Mouse (Mus musculus) myocyte (in vitro differentiated cells): ENCODE measurements around the gene Large1. TPM values are rescaled to one million over a fixed set of nuclear protein-coding genes. Genes with fewer than 3 reads are reported as not detected.

Experiments
- H3K27me3 ChIP-seq: one replicate; pipeline ENCODE4 v1.6.1; 2011; ENCODE audit not compliant: control insufficient read depth, insufficient read depth, insufficient read length
- H3K36me3 ChIP-seq: one replicate; pipeline ENCODE4 v1.6.1; 2011; ENCODE audit not compliant: control insufficient read depth, insufficient read depth
- H3K4me2 ChIP-seq: one replicate; pipeline ENCODE4 v1.6.1; 2011; ENCODE audit warnings: low read depth, control low read depth
- H3K4me3 ChIP-seq: one replicate; pipeline ENCODE4 v1.5.1; 2011; ENCODE audit warnings: mild to moderate bottlenecking, control low read depth, moderate library complexity
- H3K79me2 ChIP-seq: one replicate; pipeline ENCODE4 v1.6.1; 2011; ENCODE audit not compliant: control insufficient read depth, insufficient read depth
- H3ac ChIP-seq: one replicate; pipeline ENCODE4 v1.6.1; 2011; ENCODE audit not compliant: control insufficient read depth, insufficient read length
- CEBPB ChIP-seq: IDR thresholded peaks from 2 replicates; pipeline ENCODE4 v1.6.1; 2011; ENCODE audit warnings: mild to moderate bottlenecking, moderate library complexity; ENCODE audit not compliant: poor library complexity, insufficient read depth, severe bottlenecking
- E2F4 ChIP-seq: IDR thresholded peaks from one replicate; pipeline ENCODE4 v1.6.1; 2011; ENCODE audit warnings: mild to moderate bottlenecking, control low read depth, moderate library complexity; ENCODE audit not compliant: insufficient read depth
- MAX ChIP-seq: IDR thresholded peaks from one replicate; pipeline ENCODE4 v1.6.1; 2011; ENCODE audit warnings: low read depth, mild to moderate bottlenecking, control low read depth
- MYOD1 ChIP-seq, 3 experiments: IDR thresholded peaks; one replicate each; pipeline ENCODE4 v1.6.1; 2011; ENCODE audit warnings: control low read depth in 2 of 3, low read depth in 2 of 3, mild to moderate bottlenecking in 2 of 3, moderate library complexity in 1 of 3; ENCODE audit not compliant: insufficient read length in 2 of 3, control insufficient read depth in 1 of 3
- MYOG ChIP-seq, 3 experiments: IDR thresholded peaks; one replicate each; pipeline ENCODE4 v1.6.1; 2011; ENCODE audit warnings: control low read depth in 2 of 3, low read depth in 2 of 3, mild to moderate bottlenecking in 2 of 3; ENCODE audit not compliant: insufficient read length in 2 of 3, control insufficient read depth in 1 of 3, insufficient read depth in 1 of 3
- POLR2A ChIP-seq: IDR thresholded peaks from one replicate; pipeline ENCODE4 v1.6.1; 2011; ENCODE audit warnings: low read depth, mild to moderate bottlenecking, control low read depth, moderate library complexity; ENCODE audit not compliant: insufficient read length
- POLR2AphosphoS2 ChIP-seq: IDR thresholded peaks from one replicate; pipeline ENCODE4 v1.6.1; 2011; ENCODE audit warnings: low read depth, control low read depth; ENCODE audit not compliant: insufficient read length
- REST ChIP-seq: IDR thresholded peaks from one replicate; pipeline ENCODE4 v1.6.1; 2011; ENCODE audit warnings: mild to moderate bottlenecking, control low read depth, moderate library complexity; ENCODE audit not compliant: insufficient read depth, insufficient read length
- SRF ChIP-seq: IDR thresholded peaks from one replicate; pipeline ENCODE4 v1.6.1; 2011; ENCODE audit warnings: low read depth; ENCODE audit not compliant: control insufficient read depth, insufficient read length
- TCF12 ChIP-seq: IDR thresholded peaks from one replicate; pipeline ENCODE4 v1.6.1; 2011; ENCODE audit warnings: mild to moderate bottlenecking, control low read depth; ENCODE audit not compliant: poor library complexity, insufficient read depth, severe bottlenecking
- TCF3 ChIP-seq: IDR thresholded peaks from one replicate; pipeline ENCODE4 v1.6.1; 2011; ENCODE audit warnings: low read depth, control low read depth; ENCODE audit not compliant: insufficient read length
- USF1 ChIP-seq: IDR thresholded peaks from one replicate; pipeline ENCODE4 v1.6.1; 2011; ENCODE audit warnings: low read depth, mild to moderate bottlenecking, control low read depth, moderate library complexity
- polyA plus RNA-seq: library from polyadenylated mRNA; unstranded; fragments of >200 nt; fragmentation: generic; extraction: Trizol; gene quantifications from one replicate; pipeline ENCODE4 v1.2.1, GENCODE M21; 2012; ENCODE audit warnings: missing spikeins

The Large1 gene
- polyA plus RNA-seq, 1 experiment, result 23.2 TPM

- H3K36me3 ChIP-seq, result no peaks in the 10 kb centered on the region
- H3K4me3 ChIP-seq, result no peak overlapping the region
- H3K27me3 ChIP-seq, result no peaks in the 10 kb centered on the region
- peaks cover 10% of the 10 kb centered on the region for H3K79me2 ChIP-seq
- no peak overlapping the region for H3K4me2 ChIP-seq
- no peak overlapping the region for H3ac ChIP-seq
- TF ChIP-seq USF1 (no peak), CEBPB (no peak), E2F4 (no peak), TCF12 (no peak), MYOD1 (IDR thresholded peaks at IDR 0.05; ENCODE audit: control insufficient read depth in 1 of 3, insufficient read length in 2 of 3, low read depth in 2 of 3) (no peak), MYOG (IDR thresholded peaks at IDR 0.05; ENCODE audit: control insufficient read depth in 1 of 3, insufficient read depth in 1 of 3, insufficient read length in 2 of 3, low read depth in 2 of 3) (no peak), SRF (no peak)
These were observed 126.5 kb downstream of the Large1 start for GRCm38 (mm10) chr8:73226841-73227240.

- Histone ChIP-seq H3K36me3 (no peaks in the 10 kb centered on the region), H3K79me2 (peaks cover 10% of the 10 kb centered on the region), H3K4me2 (no peak overlapping the region), H3K4me3 (no peak overlapping the region), H3ac (no peak overlapping the region), H3K27me3 (no peaks in the 10 kb centered on the region)
- TF ChIP-seq CEBPB (no peak), REST (no peak), MYOD1 (IDR thresholded peaks at IDR 0.05; ENCODE audit: control insufficient read depth in 1 of 3, insufficient read length in 2 of 3, low read depth in 2 of 3) (no peak), POLR2A (no peak), TCF12 (no peak), POLR2AphosphoS2 (no peak), MAX (no peak), MYOG (IDR thresholded peaks at IDR 0.05; ENCODE audit: control insufficient read depth in 1 of 3, insufficient read depth in 1 of 3, insufficient read length in 2 of 3, low read depth in 2 of 3) (no peak), TCF3 (no peak)
These were observed 127.7 kb downstream of the Large1 start for GRCm38 (mm10) chr8:73225654-73226053.

- Histone ChIP-seq H3K79me2 (no peaks in the 10 kb centered on the region), H3ac (no peak overlapping the region), H3K4me3 (no peak overlapping the region), H3K4me2 (no peak overlapping the region), H3K36me3 (no peaks in the 10 kb centered on the region), H3K27me3 (no peaks in the 10 kb centered on the region)
- TF ChIP-seq REST, result no peak
- no peak for TF ChIP-seq TCF12
- no peak for TF ChIP-seq POLR2AphosphoS2
- no peak for TF ChIP-seq USF1
- TF ChIP-seq SRF, result no peak
- no peak for TF ChIP-seq POLR2A
- no peak for TF ChIP-seq TCF3
These were observed 134.0 kb downstream of the Large1 start for GRCm38 (mm10) chr8:73219178-73219811.

- Histone ChIP-seq H3K4me3 (no peak overlapping the region), H3K36me3 (peaks cover 4% of the 10 kb centered on the region), H3ac (no peak overlapping the region), H3K79me2 (peaks cover 10% of the 10 kb centered on the region), H3K27me3 (no peaks in the 10 kb centered on the region), H3K4me2 (no peak overlapping the region)
- TF ChIP-seq REST, result no peak
- no peak for TF ChIP-seq E2F4
- TF ChIP-seq SRF, result no peak
- no peak for TF ChIP-seq USF1
- TF ChIP-seq POLR2A, result no peak
- TF ChIP-seq CEBPB, result no peak
- TF ChIP-seq MYOD1 (IDR thresholded peaks at IDR 0.05; ENCODE audit: control insufficient read depth in 1 of 3, insufficient read length in 2 of 3, low read depth in 2 of 3), result no peak
- TF ChIP-seq MYOG (IDR thresholded peaks at IDR 0.05; ENCODE audit: control insufficient read depth in 1 of 3, insufficient read depth in 1 of 3, insufficient read length in 2 of 3, low read depth in 2 of 3), result no peak
- no peak for TF ChIP-seq TCF3
- TF ChIP-seq MAX, result no peak
- TF ChIP-seq TCF12, result no peak
- TF ChIP-seq POLR2AphosphoS2, result no peak
These were observed 146.5 kb downstream of the Large1 start for GRCm38 (mm10) chr8:73206831-73207230.

- Histone ChIP-seq H3K4me2 (no peak overlapping the region), H3K36me3 (no peaks in the 10 kb centered on the region), H3K79me2 (peaks cover 21% of the 10 kb centered on the region), H3K27me3 (no peaks in the 10 kb centered on the region), H3ac (no peak overlapping the region), H3K4me3 (no peak overlapping the region)
- TF ChIP-seq CEBPB (no peak), MAX (no peak), USF1 (no peak), MYOD1 (IDR thresholded peaks at IDR 0.05; ENCODE audit: control insufficient read depth in 1 of 3, insufficient read length in 2 of 3, low read depth in 2 of 3) (no peak), POLR2A (no peak)
These were observed 151.5 kb downstream of the Large1 start for GRCm38 (mm10) chr8:73201854-73202253.
